Mouse (Mus musculus) brain, embryonic 14.5 days (tissue): ENCODE measurements at regions not wholly inside any gene's neighbourhood (a gene's known extent, or its start where the extent isn't known, plus 50 kb on each side); places are given as distances from the start of the nearest gene placed in this dataset.

Experiments used
- CTCF ChIP-seq: fragments of 200-500 bp; IDR thresholded peaks from 2 replicates; pipeline ENCODE4 v1.5.1; 2012; ENCODE audit warnings: inconsistent platforms, mild to moderate bottlenecking, moderate library complexity, borderline replicate concordance; ENCODE audit not compliant: insufficient read depth, insufficient read length; ENCODE audit errors: extremely low read depth
- POLR2A ChIP-seq: fragments of 200-500 bp; IDR thresholded peaks from 2 replicates; pipeline ENCODE4 v1.6.1; 2012; ENCODE audit warnings: mild to moderate bottlenecking, inconsistent platforms, borderline replicate concordance; ENCODE audit not compliant: poor library complexity, insufficient read depth, insufficient read length, severe bottlenecking; ENCODE audit errors: extremely low read depth

GRCm38 (mm10) chr2:157677262-157677661 is 59.9 kb upstream of the Ctnnbl1 start:
- TF ChIP-seq CTCF (no peak), POLR2A (no peak)
